Mouse (Mus musculus): ENCODE data around the gene Top1. TPM values are rescaled to one million over a fixed set of nuclear protein-coding genes. Genes with fewer than 3 reads are reported as not detected.

The Top1 gene
- total and polyA plus RNA-seq, 3 experiments = 89.8 to 312 (median 91.3) TPM

DNA sequence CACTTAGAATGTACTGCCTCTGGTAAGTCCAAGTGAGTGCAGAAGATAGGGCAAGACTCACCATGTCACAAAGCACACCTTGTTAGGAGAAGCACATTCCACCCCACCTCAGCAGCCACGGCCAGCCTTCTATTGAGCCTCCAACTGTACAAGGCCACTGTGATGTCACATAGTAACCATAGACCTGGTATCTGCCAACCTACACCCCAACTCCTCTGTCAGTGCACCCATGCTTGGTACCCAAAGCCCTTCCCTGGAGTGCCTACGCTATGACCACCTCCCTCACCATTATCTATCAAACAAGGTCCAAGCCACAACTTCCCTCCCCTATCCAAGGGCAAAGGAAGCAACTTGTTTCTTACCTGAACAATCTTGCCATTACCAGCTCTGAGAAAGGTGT, 123.3 kb downstream of the Top1 start:
- no peak overlapping the region for H3K27ac ChIP-seq (ENCODE audit: insufficient read depth, low read depth)
- H3K4me2 ChIP-seq (ENCODE audit: insufficient read depth, low read depth, poor library complexity, severe bottlenecking) = no peak overlapping the region
- H3K4me1 ChIP-seq (ENCODE audit: control insufficient read depth in 1 of 2, insufficient read depth in 2 of 2) = peaks cover 0 to 9% of the 10 kb centered on the region in 2 experiments; a peak in 2 of 4 replicates
- peaks cover 0 to 40% of the 10 kb centered on the region in 2 experiments for H3K36me3 ChIP-seq (replicated peaks in 1 of 2; ENCODE audit: control insufficient read depth in 1 of 2, insufficient read depth in 1 of 2, low read length in 1 of 2)
- TF ChIP-seq JUND (conservative IDR thresholded peaks at IDR 0.05; ENCODE audit: low read depth, low read length) (no peak), CTCF (conservative IDR thresholded peaks at IDR 0.05 in 1 of 2, IDR thresholded peaks at IDR 0.05 in 1 of 2; ENCODE audit: low read depth in 2 of 2, low read length in 2 of 2) (no peak), SIN3A (IDR thresholded peaks at IDR 0.05; ENCODE audit: low read length) (no peak), TCF12 (IDR thresholded peaks at IDR 0.05; ENCODE audit: low read depth, low read length) (no peak), MXI1 (IDR thresholded peaks at IDR 0.05; ENCODE audit: low read depth, low read length) (no peak), UBTF (IDR thresholded peaks at IDR 0.05; ENCODE audit: low read depth, low read length) (no peak), CHD2 (IDR thresholded peaks at IDR 0.05; ENCODE audit: low read length) (no peak), SMC3 (IDR thresholded peaks at IDR 0.05; ENCODE audit: low read depth, low read length) (no peak)
- in situ Hi-C loops (cut with MboI; ENCODE audit: low pct_ligation_motif_present, low pct_unique_long_range_greater_than_20kb, low sequenced_read_pairs) = no loop called here
- H3K27me3 ChIP-seq (replicated peaks) = no peaks in the 10 kb centered on the region
- H3K79me2 ChIP-seq (replicated peaks; ENCODE audit: control insufficient read depth, extremely low read depth, insufficient read depth, poor library complexity, severe bottlenecking) = no peaks in the 10 kb centered on the region
- no peak for DNase-seq (ENCODE audit: extremely low read depth)
- dilution Hi-C loops (cut with MboI; ENCODE audit: extremely low pct_ligation_motif_present, extremely low pct_unique_long_range_greater_than_20kb, low sequenced_read_pairs) = no loop called here
- H3K9me3 ChIP-seq (replicated peaks; ENCODE audit: low read length) = no peaks in the 10 kb centered on the region
- no peak overlapping the region for H3K4me3 ChIP-seq (replicated peaks in 1 of 3; ENCODE audit: low read depth in 2 of 3, low read length in 2 of 3, poor library complexity in 1 of 3)
- H3K9ac ChIP-seq (ENCODE audit: insufficient read depth, low read depth) = no peak overlapping the region

DNA sequence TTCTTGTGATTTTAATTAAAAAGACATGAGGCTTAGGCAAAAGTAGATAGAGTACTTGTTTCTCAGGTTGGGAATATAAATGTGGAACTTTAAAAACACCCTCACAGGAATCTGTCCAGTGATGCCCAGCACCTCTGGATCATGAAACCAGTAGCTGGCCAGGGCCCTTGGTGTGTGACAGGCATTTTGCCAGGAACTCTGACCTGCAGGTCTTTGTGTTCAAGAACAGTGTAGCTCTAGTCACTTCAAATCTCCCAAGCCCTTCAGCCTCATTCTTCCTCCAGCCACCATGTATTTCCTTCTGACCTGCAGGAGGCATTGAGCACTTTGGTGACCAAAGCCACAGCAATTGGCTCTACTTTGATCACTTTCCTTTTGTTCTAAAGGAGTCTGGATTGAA, 124.7 kb downstream of the Top1 start:
- TF ChIP-seq ETS1 (conservative IDR thresholded peaks at IDR 0.05; ENCODE audit: low read depth, low read length) (no peak), KAT2A (IDR thresholded peaks at IDR 0.05; ENCODE audit: insufficient replicate concordance, low read length) (no peak), CTCF (conservative IDR thresholded peaks at IDR 0.05 in 1 of 2, IDR thresholded peaks at IDR 0.05 in 1 of 2; ENCODE audit: low read depth in 2 of 2, low read length in 2 of 2) (no peak), ELF1 (IDR thresholded peaks at IDR 0.05; ENCODE audit: low read depth, low read length) (no peak)
- Histone ChIP-seq H3K27me3 (replicated peaks) (no peaks in the 10 kb centered on the region), H3K27ac (ENCODE audit: insufficient read depth, low read depth) (no peak overlapping the region), H3K36me3 (replicated peaks in 1 of 2; ENCODE audit: control insufficient read depth in 1 of 2, insufficient read depth in 1 of 2, low read length in 1 of 2) (peaks cover 0 to 29% of the 10 kb centered on the region in 2 experiments), H3K4me2 (ENCODE audit: insufficient read depth, low read depth, poor library complexity, severe bottlenecking) (no peak overlapping the region), H3K9ac (ENCODE audit: insufficient read depth, low read depth) (no peak overlapping the region), H3K79me2 (replicated peaks; ENCODE audit: control insufficient read depth, extremely low read depth, insufficient read depth, poor library complexity, severe bottlenecking) (no peaks in the 10 kb centered on the region), H3K4me3 (replicated peaks in 1 of 3; ENCODE audit: low read depth in 2 of 3, low read length in 2 of 3, poor library complexity in 1 of 3) (no peak overlapping the region), H3K9me3 (replicated peaks; ENCODE audit: low read length) (no peaks in the 10 kb centered on the region), H3K4me1 (ENCODE audit: control insufficient read depth in 1 of 2, insufficient read depth in 2 of 2) (no peaks in the 10 kb centered on the region)
- dilution Hi-C loops (cut with MboI; ENCODE audit: extremely low pct_ligation_motif_present, extremely low pct_unique_long_range_greater_than_20kb, low sequenced_read_pairs) = no loop called here
- in situ Hi-C loops (cut with MboI; ENCODE audit: low pct_ligation_motif_present, low pct_unique_long_range_greater_than_20kb, low sequenced_read_pairs) = no loop called here
- DNase-seq (ENCODE audit: extremely low read depth) = no peak

DNA sequence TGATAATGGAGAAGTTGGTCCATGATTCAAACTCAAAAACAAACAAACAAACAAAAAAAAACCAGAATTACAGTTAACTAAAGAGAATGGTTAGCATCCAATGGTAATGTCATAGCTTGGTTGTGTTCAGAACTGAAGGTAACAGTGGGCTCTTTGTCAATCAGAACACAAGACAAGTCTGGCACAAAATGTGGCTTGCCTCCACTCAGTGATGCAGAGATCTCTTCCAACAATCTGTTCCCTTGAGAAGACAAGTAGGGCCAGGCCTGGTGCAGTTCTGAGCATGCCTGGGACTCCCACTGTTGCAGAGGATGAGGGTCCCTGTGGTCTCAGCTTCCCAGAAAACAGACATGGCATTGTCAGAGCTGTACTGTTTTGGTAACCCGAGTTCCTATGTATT, 125.2 kb downstream of the Top1 start:
- TF ChIP-seq NELFE (IDR thresholded peaks at IDR 0.05; ENCODE audit: low read depth, low read length) (no peak), RCOR1 (conservative IDR thresholded peaks at IDR 0.05; ENCODE audit: low read depth, low read length) (no peak), JUND (conservative IDR thresholded peaks at IDR 0.05; ENCODE audit: low read depth, low read length) (no peak), MAZ (IDR thresholded peaks at IDR 0.05; ENCODE audit: low read depth, low read length) (no peak), HCFC1 (IDR thresholded peaks at IDR 0.05; ENCODE audit: low read depth, low read length) (no peak), USF2 (conservative IDR thresholded peaks at IDR 0.05; ENCODE audit: low read depth, low read length) (no peak), SIN3A (IDR thresholded peaks at IDR 0.05; ENCODE audit: low read length) (no peak), RAD21 (IDR thresholded peaks at IDR 0.05; ENCODE audit: low read depth, low read length) (no peak), TBP (conservative IDR thresholded peaks at IDR 0.05; ENCODE audit: low read depth, low read length) (no peak), UBTF (IDR thresholded peaks at IDR 0.05; ENCODE audit: low read depth, low read length) (no peak), CHD2 (IDR thresholded peaks at IDR 0.05; ENCODE audit: low read length) (no peak), POLR2A (IDR thresholded peaks at IDR 0.05; ENCODE audit: low read depth, low read length) (no peak), IRF4 (IDR thresholded peaks at IDR 0.05; ENCODE audit: low read depth, low read length) (no peak), ZKSCAN1 (IDR thresholded peaks at IDR 0.05; ENCODE audit: borderline replicate concordance, low read depth, low read length) (no peak), USF1 (IDR thresholded peaks at IDR 0.05; ENCODE audit: low read depth, low read length) (no peak), ZNF384 (IDR thresholded peaks at IDR 0.05; ENCODE audit: low read depth, low read length) (no peak), MXI1 (IDR thresholded peaks at IDR 0.05; ENCODE audit: low read depth, low read length) (no peak), TCF12 (IDR thresholded peaks at IDR 0.05; ENCODE audit: low read depth, low read length) (no peak), JUN (IDR thresholded peaks at IDR 0.05; ENCODE audit: insufficient read depth, low read depth, low read length) (no peak)
- H3K36me3 ChIP-seq (replicated peaks in 1 of 2; ENCODE audit: control insufficient read depth in 1 of 2, insufficient read depth in 1 of 2, low read length in 1 of 2) = peaks cover 0 to 29% of the 10 kb centered on the region in 2 experiments
- dilution Hi-C loops (cut with MboI; ENCODE audit: extremely low pct_ligation_motif_present, extremely low pct_unique_long_range_greater_than_20kb, low sequenced_read_pairs) (no loop called here), in situ Hi-C loops (cut with MboI; ENCODE audit: low pct_ligation_motif_present, low pct_unique_long_range_greater_than_20kb, low sequenced_read_pairs) (no loop called here)
- H3K27me3 ChIP-seq (replicated peaks) = no peaks in the 10 kb centered on the region
- H3K4me1 ChIP-seq (ENCODE audit: control insufficient read depth in 1 of 2, insufficient read depth in 2 of 2) = no peaks in the 10 kb centered on the region
- DNase-seq (ENCODE audit: extremely low read depth) = no peak
- no peak overlapping the region for H3K9ac ChIP-seq (ENCODE audit: insufficient read depth, low read depth)
- H3K4me2 ChIP-seq (ENCODE audit: insufficient read depth, low read depth, poor library complexity, severe bottlenecking) = no peak overlapping the region
- H3K27ac ChIP-seq (ENCODE audit: insufficient read depth, low read depth) = no peak overlapping the region
- no peaks in the 10 kb centered on the region for H3K9me3 ChIP-seq (replicated peaks; ENCODE audit: low read length)
- H3K79me2 ChIP-seq (replicated peaks; ENCODE audit: control insufficient read depth, extremely low read depth, insufficient read depth, poor library complexity, severe bottlenecking) = no peaks in the 10 kb centered on the region
- no peak overlapping the region for H3K4me3 ChIP-seq (replicated peaks in 1 of 3; ENCODE audit: low read depth in 2 of 3, low read length in 2 of 3, poor library complexity in 1 of 3)

Measured in CH12.LX (cell line).